Mouse (Mus musculus) frontal cortex, postnatal 14 days (tissue): Measurements from ENCODE around the gene Pik3c2b.
"Not testable (repeated sequence)": the region's sequence is repeated elsewhere in the genome, so short reads cannot be mapped to it uniquely, and the experiment has no call there.

Source experiments
- DNase-seq, 2 experiments: peaks; one replicate each; pipeline ENCODE4 v3.0.0; 2022; ENCODE audit warnings: low spot score in 2 of 2

Pik3c2b gene

DNA sequence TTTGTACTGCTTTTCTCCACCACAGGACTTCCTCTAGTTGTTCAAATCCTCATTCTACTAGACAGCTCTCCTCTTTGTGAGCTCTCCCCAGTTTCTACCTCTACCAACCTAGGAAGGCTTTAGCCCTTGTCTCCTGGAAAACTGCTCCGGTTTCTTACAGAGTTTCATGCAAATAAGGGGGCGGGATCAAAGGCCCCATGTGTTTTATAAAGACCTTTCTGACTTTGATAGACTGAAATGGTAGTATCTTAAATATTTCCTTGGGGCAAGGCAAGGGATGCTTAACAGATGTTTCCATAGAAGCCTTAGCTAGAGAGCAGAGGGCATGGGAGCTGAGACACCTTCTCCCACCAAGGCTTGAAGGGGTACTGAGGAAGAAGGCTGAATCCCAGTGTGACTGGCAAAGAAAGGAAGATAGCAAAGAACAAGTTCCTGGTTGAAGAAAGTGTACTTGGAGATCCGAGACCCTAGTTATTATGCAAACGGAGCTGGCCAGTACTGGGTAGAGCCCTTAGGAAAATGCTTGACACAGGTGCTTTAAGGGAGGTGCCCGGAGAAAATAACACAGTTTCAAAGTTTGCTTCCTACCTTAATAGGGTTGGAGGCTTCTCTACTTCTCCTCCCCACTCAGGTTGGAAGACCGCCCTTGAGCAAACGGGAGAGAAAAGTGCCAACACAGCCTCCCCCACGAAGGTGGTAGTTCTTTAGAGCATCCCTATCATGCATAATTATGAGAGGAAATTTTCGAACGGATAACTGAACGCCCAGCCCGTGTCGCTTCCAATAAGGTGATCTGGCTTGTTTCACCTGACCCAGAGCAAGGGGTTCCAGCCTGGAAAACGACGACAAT lies at the start of gene Pik3c2b:
TSS of gene Pik3c2b (plus strand) at position 657 of the 850 bp plus-strand sequence.
- DNase-seq = no peak

DNA sequence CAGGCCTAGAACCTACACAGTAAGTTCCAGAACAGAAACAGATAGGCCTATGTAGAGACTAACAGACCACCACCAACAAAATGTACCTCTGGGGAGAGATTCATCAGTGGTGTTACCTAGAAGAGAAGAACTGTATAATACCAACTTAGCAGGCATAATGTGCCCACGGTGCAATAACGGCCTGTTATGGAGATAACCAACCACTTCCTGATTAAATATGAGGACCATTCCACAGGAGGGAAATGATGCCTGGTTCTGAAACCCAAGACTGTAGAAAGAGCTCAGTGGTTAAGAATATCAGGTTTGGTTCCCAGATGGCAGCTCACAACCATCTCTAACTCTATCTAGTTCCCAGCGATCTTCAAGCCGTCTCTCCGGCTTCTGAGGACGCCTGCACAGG lies 45.1 kb upstream of the Pik3c2b start:
- no peak for DNase-seq

DNA sequence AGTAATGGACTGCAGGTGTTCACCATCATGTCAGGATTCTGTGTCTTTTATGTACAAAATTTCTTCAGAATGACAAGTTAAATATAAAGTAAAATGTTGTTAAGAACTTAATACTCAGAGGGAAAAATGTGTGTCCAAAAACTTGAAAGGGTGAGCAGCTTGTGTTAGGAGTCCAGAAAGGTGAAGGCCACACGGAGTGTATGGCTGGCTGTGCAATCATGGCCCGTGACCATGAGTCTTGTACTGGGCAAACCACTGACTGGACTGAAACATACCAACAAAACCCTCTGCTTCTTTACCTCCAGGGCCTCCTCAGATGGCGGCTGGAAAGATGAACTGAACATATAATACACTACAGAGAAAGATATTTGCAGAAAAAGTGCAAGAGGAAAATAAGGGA lies 38.9 kb upstream of the Pik3c2b start:
- no peak for DNase-seq

DNA sequence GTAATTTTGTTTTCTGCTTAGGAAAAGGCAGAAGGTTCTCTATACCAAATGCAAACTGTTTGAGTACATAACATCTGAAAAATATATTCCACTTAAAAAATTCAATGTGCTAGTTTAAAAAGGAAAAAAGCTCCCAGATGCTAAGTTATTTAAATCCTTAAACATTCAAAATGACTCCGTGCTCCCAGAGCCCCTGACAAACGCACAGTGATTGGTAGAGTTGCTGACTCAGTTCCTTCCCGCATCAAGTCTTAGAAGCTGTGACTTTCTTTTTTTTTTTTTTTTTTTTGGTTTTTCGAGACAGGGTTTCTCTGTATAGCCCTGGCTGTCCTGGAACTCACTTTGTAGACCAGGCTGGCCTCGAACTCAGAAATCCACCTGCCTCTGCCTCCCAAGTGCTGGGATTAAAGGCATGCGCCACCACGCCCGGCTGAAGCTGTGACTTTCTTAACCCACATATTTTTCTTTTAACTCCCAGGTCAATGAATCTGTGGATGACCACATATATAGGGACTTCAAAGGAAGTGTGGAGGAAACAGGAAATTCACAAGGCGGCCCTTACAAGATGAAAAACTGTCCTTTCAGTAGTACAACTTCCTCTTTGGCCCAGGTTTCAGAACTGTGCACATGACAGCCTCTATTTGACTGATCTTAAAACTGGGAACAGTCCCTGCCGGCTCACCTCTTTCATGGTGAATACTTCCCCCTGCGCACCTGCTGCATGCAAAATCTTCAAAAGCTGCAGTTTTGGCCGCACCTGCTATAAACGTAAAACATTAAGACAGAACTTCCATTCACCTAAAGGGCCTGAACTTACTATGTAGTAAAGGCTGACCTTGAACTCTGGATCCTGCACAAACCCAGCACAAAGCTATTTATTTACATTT lies 33.3 kb upstream of the Pik3c2b start:
- no peak for DNase-seq

GRCm38 (mm10) chr1:133013331-133013730 lies 32.1 kb upstream of the Pik3c2b start:
- DNase-seq = no peak

- no peak for DNase-seq
Measured at GRCm38 (mm10) chr1:133014196-133014595, 31.3 kb upstream of the Pik3c2b start.

DNA sequence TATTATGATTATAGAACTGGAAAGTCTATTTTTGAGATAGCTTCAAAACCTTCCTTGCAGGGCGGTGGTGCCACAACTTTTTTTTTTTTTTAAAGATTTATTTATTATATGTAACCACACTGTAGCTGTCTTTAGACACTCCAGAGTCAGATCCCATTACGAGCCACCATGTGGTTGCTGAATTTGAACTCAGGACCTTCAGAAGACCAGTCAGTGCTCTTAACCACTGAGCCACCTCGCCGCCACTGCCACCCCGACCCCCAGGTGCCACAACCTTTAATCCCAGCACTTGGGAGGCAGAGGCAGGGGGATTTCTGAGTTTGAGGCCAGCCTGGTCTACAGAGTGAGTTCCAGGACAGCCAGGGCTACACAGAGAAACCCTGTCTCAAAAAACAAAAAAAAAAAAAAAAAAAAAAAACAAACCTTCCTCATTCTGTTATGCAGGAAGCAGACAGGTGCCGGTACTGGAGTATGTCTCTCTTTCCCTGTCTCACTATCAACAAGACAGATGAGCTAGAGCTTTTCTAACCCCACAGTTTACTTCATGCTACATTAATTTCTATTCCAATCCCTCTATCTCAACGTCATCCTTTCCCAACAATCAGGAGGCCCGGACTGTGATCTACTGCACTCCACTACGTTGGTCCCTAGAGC lies 28.6 kb upstream of the Pik3c2b start:
- DNase-seq = no peak

DNA sequence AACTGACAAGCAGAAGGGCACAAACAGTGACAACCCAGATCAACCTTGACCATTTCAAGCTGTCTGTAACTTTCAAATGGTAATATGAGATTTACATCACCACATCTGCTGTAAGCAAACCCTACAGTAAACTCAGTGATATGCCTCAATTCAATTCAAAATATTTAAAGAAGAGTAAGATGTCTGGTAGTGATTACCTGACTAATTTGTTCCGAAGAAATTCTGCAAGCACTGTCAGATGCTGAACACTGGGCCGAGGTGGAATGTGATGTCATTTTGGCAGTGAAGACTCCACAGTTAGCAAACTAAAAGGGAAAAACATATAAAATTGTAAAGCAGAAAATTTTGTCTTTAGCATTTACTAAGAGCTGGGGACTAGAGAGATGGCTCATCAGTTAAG lies 26.9 kb upstream of the Pik3c2b start:
- no peak for DNase-seq

GRCm38 (mm10) chr1:133019312-133019711 lies 26.2 kb upstream of the Pik3c2b start:
- no peak for DNase-seq

GRCm38 (mm10) chr1:133020137-133020894 lies 25.2 kb upstream of the Pik3c2b start:
- no peak for DNase-seq

GRCm38 (mm10) chr1:133021391-133021790 lies 24.1 kb upstream of the Pik3c2b start:
- no peak for DNase-seq

GRCm38 (mm10) chr1:133021971-133022370 lies 23.5 kb upstream of the Pik3c2b start:
- DNase-seq = not testable (repeated sequence)

- not testable (repeated sequence) for DNase-seq
Measured at GRCm38 (mm10) chr1:133023723-133024122, 21.7 kb upstream of the Pik3c2b start.

GRCm38 (mm10) chr1:133024426-133024825 lies 21.0 kb upstream of the Pik3c2b start:
- DNase-seq = no peak

DNA sequence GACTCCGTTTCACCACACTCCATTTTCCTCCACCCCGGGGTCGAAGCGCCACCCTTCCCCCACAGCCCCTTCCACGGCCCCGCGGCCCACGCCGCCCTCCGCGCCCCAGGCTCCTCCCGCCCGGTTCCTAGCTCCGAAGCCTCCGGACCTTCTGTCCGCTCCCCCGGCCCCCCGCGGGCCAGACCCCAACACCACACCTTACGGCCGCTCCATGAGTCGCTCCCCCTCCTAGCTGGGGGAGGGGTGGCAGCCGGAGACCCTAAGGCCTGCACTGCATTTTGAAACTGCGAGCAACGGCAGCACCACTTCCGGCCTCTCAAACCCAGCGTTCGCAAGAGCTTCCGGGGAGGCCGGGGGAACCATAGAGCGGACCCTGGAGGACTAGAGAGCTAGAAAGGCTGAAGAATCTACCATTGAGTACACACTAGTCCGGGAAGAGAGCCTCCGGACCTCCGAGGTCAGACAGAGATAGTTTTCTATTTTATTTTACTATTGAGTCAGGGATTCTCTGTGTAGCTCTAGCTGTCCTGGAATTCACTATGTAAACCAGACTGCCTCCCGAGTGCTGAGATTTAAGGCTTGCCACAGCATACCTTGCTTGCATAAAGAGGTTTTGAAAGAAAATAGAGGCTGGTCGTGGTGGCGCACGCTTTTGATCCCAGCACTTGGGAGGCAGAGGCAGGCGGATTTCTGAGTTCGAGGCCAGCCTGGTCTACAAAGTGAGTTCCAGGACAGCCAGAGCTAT lies 20.2 kb upstream of the Pik3c2b start:
- DNase-seq = peak; percentile 81 to 83

- not testable (repeated sequence) for DNase-seq
Measured at GRCm38 (mm10) chr1:133025796-133026190, 19.7 kb upstream of the Pik3c2b start.

GRCm38 (mm10) chr1:133027126-133027525 lies 18.3 kb upstream of the Pik3c2b start:
- no peak for DNase-seq

- DNase-seq = no peak
Measured at GRCm38 (mm10) chr1:133027980-133028379, 17.5 kb upstream of the Pik3c2b start.

- no peak for DNase-seq
Measured at GRCm38 (mm10) chr1:133029744-133030143, 15.7 kb upstream of the Pik3c2b start.

GRCm38 (mm10) chr1:133030461-133030860 lies 15.0 kb upstream of the Pik3c2b start, which contains the start of gene Mdm4:
Gene Mdm4, minus strand, starts transcription at chr1:133030561.
- DNase-seq = no peak

GRCm38 (mm10) chr1:133032981-133033315 lies 12.5 kb upstream of the Pik3c2b start:
- no peak for DNase-seq
